Mouse (Mus musculus): ENCODE measurements around the gene Fnbp1. TPM values are rescaled to one million over a fixed set of nuclear protein-coding genes. Genes with fewer than 3 reads are reported as not detected.
"Not testable (repeated sequence)": the region's sequence is repeated elsewhere in the genome, so short reads cannot be mapped to it uniquely, and the experiment has no call there.

Gene Fnbp1
- total RNA-seq (2021): 10 to 100 TPM; 86.5 to 94.8 TPM

DNA sequence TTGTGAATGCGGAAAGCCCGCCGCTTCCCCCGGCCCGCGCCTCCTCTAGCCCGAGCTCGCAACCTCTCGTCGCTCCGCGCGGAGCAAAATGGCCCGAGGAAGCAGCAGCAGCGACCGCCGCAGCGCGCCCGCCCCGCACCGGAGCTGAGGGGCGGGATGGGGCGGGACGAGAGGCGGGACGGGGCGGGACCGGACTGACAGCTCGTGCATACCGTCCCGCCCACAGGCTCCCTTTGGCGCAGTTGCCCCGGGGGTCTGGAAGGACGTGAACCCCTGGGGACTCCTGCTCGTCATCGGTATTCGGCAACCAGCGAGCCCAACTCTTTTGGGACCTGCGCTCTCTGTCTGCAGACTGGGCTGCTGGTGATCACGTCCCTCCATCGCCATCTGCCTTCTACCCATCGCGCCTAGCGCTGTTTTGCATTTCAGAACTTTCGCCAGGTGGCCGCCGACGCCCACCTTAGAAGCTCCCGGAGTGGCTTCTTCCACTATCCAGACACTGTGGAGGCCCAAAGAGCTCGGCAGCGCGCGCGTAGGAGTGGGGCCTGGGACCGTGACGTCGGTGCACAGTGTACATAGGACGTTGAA is at the start of gene Fnbp1:
Fnbp1 (minus strand) TSS at position 142 of the 588 bp plus-strand sequence.
- peak; percentile 85 to 91 for DNase-seq (ENCODE audit: low spot score in 2 of 2)
- intact Hi-C loops (cut with DNase I): loop anchor here (1.0 kb wide), 1 partner anchor 76 kb away; no protein-coding TSS in a partner anchor

DNA sequence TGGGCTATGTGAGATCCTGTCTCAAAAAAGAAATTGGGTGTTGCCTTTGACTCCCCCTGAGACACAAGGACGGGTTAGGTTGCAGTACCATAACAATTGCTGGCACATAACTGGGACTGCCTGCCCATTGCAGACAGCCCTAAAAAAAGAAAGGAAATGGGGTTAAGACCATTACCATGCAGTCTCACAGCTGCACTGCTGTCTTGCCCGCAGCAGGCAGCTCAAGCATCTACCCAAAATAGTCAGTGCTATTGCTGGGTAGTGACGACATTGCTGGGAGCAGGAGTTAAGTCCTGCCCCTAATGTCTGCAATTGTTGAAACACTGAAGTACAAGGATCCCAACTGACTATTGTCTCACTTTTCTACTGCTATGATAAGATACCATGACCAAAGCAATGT is 47.8 kb upstream of the Fnbp1 start:
- intact Hi-C loops (cut with DNase I): loop anchor here (5.0 kb wide), 1 partner anchor 193 kb away; no protein-coding TSS in a partner anchor
- no peak for DNase-seq (ENCODE audit: low spot score in 2 of 2)

DNA sequence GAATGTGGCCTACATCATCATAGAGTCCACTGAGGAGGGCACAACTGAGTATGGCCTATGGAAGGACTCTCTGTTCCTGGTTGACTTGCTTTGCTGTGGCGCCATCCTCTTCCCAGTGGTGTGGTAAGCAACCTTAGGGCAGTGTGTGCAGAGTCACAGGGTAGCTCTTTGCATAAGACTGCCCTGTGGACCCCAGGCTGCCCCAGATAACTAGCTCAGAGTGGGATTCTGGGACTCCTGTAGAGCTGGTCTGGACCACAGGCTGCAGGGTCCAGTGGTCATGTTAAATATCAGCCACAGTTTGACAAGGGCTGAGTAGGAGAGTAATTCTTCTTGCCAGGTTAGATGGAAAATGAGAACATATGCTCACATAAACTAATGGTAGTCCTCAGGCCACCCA is 46.9 kb upstream of the Fnbp1 start:
- intact Hi-C loops (cut with DNase I): no loop called here
- no peak for DNase-seq (ENCODE audit: low spot score in 2 of 2)

DNA sequence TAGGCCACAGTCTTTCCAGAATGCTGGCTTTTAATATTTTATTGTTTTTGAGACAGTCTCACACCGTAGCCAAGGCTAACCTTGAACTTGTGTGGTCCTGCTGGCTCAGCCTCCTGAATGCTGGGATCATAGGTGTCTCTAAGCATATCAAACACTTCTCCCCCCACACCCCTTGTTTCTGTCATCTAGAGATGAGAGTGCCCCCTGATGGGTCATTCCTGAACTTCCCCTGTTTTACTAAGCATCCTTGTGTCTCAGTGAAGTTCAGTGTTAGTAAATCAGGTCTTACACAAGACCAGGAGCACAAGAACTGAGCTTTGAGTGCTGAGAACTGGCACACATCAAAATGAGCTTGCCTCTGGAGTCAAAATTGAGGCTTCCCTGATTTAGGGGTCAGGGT is 42.0 kb upstream of the Fnbp1 start:
- DNase-seq (ENCODE audit: low spot score in 2 of 2): no peak
- intact Hi-C loops (cut with DNase I): no loop called here

DNA sequence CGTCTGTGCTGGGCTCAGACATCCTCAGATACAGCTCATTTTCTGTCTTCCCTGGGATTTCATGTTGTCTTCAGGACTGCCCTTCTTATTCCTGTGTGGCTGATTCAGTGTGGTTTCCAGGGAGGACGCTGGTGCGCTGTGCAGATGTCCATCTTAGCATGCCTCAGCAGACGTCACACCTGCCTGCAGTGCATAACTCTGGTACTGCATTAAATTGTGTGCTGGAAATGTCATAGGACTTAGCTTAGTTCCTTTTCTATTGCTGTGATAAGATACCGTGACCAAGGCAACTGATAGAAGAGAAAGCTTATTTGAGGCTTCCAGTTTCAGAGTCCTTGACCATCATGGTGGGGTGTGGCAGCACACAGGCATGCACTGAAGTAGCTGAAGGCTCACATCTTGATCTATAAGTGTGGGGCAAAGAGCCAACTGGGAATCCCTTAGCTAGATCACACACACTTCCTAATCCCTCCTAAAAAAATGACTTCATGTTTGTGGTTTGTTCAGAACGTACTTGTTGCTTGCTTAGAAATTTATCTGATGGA is 41.0 kb upstream of the Fnbp1 start:
- intact Hi-C loops (cut with DNase I): no loop called here

DNA sequence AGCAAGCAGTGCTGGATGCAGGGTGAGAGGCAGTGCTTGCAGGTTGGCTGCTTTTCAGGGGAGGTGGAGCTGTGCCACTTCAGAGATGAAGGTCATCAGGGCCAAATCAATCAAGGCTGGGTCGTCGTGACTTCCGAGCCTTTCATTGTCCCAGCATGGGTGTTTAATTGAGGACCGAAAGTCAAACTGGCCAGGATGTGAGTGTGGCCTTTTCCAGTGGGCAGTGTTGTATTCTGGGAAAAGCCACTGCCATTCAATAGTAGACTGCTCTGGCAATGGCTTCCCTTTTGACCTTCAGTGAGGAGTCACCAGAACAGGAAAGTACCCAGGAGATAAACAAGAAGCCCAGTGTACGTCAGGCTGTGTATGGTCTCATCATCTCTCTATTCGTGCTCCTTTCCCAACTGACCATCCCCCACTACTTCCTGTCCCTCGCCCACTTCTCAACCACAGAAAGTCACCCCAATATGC is 38.3 kb upstream of the Fnbp1 start:
- intact Hi-C loops (cut with DNase I): no loop called here
- DNase-seq (ENCODE audit: low spot score in 2 of 2): no peak

More for the DNA sequence above, 41.0 kb upstream of the Fnbp1 start:
- no peak for DNase-seq (ENCODE audit: low spot score in 2 of 2)

DNA sequence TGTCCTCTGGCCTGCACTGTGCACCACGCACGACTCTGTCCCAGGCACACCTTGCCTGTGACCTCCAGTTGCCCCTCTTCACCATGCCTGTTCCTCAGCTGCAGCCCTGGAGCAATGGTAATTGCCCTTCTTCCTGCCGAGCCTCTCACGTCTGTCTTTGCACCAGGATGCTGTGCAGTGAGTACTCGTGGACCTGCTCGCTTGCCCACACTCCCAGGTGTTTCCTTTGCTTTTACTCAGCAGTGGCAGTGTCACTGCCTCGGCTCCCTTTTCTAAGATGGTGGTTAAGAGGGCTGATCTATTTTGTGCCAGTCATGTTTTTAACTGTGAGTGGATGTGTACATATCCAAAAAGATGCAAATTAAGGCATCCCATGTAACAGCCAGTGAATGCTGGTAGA is 37.7 kb upstream of the Fnbp1 start:
- intact Hi-C loops (cut with DNase I): no loop called here
- no peak for DNase-seq (ENCODE audit: low spot score in 2 of 2)

DNA sequence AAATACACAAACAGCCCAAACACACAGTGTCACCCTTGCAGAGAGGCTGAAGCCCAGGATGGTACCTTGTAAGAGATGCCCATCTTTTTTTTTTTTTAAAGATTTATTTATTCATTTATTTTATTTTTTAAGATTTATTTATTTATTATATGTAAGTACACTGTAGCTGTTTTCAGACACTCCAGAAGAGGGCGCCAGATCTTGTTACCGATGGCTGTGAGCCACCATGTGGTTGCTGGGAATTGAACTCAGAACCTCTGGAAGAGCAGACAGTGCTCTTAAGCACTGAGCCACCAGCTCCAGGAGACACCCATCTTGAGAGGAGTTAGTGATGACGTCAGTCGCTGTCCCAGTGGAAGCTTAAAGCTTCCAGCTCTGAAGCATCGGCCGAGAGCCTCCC is 36.8 kb upstream of the Fnbp1 start:
- intact Hi-C loops (cut with DNase I); DNase-seq (ENCODE audit: low spot score in 2 of 2): not testable (repeated sequence)

DNA sequence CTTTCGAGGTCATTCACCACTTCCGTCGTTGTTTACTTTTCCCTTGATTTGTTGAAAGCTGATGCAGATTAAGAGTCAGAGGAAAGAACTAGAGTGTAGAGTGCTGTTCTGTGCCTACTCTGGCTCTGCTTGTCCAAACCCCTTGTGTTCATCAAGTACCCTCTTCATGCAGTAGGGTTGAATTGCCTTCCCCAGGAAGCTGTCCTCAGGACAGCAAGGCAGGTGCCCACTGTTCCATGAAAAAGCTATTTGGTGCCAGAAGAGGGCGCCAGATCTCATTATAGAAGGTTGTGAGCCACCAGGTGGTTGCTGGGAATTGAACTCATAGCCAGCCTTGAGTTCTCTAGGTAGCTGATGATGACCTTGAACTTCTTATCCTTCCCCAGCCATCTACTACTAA is 31.5 kb upstream of the Fnbp1 start:
- no peak for DNase-seq (ENCODE audit: low spot score in 2 of 2)
- intact Hi-C loops (cut with DNase I): no loop called here

DNA sequence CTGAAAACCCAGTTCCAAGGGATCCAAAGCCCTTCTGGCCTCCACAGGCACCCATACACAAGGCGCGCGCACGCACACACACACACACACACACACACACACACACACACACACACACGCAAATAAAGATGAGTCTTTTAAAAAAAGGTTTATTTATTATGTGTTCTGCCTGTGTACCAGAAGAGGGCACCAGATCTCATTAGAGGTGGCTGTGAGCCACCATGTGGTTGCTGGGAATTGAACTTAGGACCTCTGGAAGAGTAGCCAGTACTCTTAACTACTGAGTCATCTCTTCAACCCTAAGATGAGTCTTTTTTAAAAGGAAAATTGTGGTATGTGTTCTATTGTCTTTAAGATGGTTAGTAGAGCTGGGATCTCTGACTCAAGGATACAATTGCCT is 30.7 kb upstream of the Fnbp1 start:
- no peak for DNase-seq (ENCODE audit: low spot score in 2 of 2)
- intact Hi-C loops (cut with DNase I): no loop called here

DNA sequence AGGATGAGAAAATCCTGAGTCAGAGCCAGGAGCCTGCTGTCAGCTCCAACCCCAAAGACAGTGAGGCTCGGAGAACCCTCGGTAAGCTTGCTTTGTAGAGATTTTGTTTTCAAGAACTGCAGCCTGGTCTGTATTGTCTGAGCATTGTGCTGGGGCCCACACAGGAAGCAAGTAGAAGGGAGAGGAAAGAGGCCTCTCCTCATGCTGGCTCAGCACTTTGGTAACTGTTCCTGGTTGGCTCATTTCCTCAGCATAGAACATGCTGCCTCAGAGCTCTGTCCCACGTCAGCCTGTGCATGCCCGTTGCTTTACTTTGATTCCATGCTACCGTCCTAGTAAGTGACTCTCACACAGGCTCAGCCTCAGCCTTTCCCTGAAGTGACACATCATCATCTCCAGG is 30.2 kb upstream of the Fnbp1 start:
- no peak for DNase-seq (ENCODE audit: low spot score in 2 of 2)
- intact Hi-C loops (cut with DNase I): no loop called here

DNA sequence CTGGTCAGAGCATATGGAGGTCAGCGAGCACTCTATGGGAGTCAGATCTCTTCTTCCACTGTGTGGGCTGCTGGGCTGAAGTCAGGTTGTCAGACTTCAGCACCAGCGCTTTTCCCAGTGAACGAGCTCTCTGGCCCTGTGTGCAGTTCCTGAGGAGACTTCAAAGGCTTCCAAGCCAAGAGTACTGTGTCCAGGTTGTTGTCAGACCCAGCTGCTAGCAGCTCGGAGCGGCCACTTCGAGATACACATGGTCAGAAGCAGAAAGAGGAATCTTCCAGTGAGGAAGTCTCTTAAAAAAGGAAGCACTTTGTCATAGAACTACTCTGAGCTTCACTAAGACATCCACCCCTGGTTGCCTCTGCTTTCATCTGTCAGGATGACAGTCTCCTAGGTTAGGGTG is 28.4 kb upstream of the Fnbp1 start:
- intact Hi-C loops (cut with DNase I): no loop called here
- DNase-seq (ENCODE audit: low spot score in 2 of 2): no peak

DNA sequence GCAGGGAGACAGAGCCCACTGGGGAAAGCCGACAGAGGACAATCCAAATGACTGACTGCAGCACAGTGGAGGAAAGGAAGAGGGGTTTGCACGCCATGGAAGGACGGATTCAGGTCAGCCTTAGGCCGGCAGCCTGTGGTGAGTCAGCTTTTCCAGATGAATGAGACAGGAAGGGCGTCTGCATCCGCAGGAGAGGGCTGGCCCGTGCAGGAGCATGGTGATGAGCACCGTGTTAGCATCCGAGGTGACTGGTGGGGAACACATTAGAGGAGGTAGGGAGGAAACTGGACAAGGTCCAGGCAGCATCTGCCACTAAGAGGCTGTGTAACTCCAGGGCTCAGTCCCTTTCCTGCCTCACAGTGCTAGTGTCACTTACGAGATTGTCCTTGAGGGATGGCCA is 27.2 kb upstream of the Fnbp1 start:
- DNase-seq (ENCODE audit: low spot score in 2 of 2): no peak
- intact Hi-C loops (cut with DNase I): no loop called here

DNA sequence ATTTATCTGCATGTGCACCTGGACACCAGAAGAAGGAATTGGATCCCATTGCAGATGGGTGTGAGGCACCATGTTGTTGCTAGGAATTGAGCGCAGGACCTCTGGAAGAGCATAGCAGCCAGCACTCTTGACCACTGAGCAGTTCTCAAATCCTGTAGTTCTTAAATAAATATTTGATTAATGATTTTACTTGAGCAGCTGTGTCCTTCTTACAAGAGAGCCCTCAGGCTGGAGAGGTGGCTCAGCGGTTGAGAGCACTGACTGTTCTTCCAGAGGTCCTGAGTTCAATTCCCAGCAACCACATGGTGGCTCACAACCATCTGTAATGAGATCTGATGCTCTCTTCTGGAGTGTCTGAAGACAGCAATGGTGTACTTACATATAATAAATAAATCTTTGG is 25.8 kb upstream of the Fnbp1 start:
- DNase-seq (ENCODE audit: low spot score in 2 of 2); intact Hi-C loops (cut with DNase I): not testable (repeated sequence)

DNA sequence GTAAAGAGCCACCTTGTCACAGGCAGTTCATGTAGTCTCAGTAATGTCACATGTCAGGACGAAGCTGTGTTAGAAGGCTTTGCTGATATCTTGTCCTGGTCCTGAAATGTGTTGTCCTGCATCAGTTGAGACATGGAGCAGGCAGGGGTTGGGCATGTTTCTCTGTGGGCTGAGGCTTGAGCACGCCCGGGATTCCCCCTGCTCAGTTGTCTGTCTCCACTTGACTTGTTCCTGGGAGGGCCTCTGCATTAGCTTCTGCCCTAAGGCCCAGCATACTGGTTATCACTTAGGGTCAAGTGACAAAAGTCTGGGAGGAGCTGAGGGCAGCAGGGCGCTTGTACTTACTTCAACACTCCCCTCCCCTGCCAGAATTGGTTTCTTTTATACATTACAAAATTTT is 23.7 kb upstream of the Fnbp1 start:
- intact Hi-C loops (cut with DNase I): no loop called here
- DNase-seq (ENCODE audit: low spot score in 2 of 2): no peak

DNA sequence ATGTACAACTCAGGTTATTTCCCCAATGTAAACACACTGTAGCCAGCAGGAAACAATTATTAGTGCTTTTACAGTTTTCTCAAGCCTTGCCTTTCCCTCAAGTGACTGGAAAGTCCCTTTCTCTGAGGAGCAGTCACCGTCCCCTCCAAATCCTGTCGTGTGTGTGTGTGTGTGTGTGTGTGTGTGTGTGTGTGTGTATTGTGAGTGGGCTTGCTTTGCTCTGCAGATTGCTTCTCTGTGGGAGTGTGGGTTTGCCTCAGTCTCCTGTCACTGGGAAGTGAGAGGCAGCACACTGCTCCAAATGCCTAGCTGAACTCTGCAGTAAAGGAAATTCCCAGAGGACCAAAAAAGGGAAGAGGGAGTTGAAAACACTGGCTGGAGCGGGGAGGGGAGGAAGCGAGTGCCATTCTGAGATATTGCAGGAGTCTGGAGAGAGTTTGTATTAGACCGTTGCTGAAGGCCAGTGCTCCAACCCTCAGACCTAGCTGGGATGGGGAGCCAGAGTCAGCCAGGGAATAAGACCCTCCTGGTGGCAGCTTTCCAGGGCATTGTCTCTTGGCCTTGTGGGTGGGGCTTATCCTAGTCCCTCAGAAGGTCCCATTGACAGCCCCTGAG is 23.1 kb upstream of the Fnbp1 start:
- peak in 1 of 2 experiments; percentile 35 for DNase-seq (ENCODE audit: low spot score in 2 of 2)
- intact Hi-C loops (cut with DNase I): no loop called here

DNA sequence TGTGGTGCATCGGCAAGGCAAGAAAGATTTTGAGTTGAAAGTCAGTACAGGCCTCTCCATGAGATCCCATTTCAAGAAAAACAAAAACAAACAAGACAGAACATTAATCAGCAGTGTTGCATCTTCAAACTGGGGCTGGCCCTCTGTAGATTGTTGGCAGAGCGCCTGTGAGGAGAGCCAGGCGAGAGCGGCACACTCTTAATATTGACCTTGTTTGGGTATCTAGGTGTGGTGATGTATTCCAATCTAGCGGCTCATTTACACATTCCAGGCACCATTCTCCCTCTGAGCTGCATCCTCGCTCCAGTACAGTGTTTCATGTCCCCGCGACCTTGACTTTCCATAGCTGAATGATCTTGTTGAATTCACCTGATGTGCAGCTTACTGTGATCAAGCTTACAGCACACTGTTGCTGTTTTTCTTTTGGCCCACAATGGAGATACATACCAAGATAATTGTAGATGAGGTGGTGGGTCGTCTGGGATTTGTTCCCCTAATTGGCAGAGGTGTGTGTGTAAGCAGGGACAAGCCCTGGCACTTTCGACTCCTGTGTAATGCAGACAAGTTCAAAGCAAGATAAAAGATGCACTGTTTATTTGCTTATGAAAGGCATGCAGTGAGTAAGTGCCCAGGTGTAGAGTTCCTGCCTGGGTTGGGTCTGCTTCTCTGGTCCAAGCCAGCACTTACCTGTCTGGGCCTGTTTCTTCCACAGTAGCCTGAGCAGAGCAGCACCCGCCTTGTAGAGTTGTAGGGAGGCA is 21.7 kb upstream of the Fnbp1 start:
- DNase-seq (ENCODE audit: low spot score in 2 of 2): no peak
- intact Hi-C loops (cut with DNase I): no loop called here

DNA sequence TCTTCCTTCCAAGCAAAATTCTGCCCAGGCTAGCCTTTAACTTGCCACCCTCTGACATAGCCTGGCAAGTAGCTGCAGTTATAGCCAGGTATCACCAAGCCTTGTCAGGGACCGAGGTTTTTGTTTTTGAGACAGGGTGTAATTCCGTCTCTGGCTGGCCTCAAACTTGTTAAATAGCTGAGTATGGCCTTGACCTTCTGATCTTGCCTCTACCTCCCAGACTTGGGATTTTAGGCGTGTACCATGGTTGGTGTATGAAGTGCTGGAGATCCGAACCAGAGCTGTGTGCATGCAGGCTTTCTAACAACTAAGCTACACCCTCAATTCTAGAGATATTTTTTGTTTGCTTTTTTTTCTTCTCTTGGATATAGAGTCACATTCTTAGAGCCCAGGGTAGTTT is 19.8 kb upstream of the Fnbp1 start:
- intact Hi-C loops (cut with DNase I): no loop called here
- DNase-seq (ENCODE audit: low spot score in 2 of 2): no peak

DNA sequence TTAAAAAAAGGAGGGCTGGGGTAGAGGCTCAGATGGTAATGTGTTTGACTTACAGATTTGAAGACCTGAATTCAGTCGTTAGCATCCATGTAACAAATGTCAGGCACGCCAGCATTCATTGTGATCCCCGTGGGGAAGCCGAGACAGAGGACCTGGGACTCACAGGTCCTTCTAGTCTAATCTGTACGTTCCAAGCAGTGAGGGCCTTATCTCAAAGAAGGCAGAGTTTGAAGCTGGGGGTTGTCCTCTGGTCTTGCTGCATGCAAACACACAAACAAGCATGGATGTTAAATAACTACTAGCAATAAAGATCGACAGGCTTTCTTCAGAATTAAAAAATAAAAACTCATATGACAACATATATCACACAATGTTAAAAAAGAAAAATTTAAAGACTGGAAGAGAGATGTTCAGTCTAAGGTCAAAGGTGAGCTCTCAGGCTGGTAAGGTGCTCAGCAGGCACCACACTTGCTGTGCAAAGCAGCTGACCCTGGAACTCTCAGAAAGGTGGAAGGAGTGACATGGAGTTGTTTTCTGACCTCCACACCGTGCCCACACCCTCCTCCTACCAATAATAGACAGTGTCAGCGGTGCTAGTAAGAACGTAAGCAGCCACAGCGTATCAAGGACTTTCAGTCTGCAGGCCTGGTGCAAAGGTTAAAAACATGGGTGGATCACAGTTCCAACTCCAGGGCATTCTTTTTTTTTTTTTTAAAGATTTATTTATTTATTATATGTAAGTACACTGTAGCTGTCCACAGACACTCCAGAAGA is 18.5 kb upstream of the Fnbp1 start:
- intact Hi-C loops (cut with DNase I): no loop called here
- no peak for DNase-seq (ENCODE audit: low spot score in 2 of 2)

DNA sequence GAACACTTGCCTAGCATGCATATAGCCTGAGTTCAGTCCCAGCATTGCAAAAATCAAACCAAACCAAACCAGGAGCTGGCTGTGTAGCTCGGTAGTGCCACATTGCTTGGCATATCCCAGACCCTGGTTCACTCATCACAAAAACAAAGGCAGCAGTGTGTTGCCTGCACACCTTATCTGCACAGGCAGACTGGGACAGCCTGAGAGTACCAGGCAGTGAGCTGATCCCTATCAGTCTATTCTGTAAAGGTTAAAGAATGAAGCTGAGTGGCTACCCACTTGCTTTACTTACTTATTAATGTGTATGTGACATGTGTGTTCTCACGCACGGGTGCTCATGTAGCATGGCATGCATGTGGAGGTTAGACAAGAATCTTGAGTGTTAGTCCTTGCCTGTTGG is 15.0 kb upstream of the Fnbp1 start:
- intact Hi-C loops (cut with DNase I): no loop called here
- no peak for DNase-seq (ENCODE audit: low spot score in 2 of 2)

All from left cerebral cortex, postnatal 36 days (tissue).